Mouse (Mus musculus): ENCODE data around the gene Tmem9b.

Gene Tmem9b

DNA sequence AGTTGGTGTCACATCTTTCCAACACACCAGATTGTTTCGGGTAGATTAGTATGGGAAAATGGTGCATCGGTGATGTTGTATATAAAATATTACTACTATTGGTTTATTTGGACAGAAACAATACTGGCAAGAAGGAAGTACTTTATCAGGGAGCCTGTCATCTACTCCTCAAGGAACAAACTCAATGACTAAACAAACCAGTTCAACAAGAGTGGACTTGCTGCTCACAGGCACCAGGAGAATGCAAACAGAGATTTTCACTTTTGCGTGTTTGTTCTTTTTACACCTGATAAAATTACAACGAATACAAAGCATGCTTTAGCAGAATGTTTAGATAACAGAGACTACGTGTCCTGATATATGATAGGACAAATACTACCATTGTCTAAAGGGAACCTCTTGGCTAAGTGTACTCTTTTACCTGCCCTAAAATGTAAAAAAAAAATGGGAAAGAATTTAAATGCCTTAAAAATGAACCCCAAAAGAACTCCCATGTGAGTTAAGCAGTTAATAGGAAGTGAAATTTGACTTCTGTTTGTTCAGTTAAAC lies 12.8 kb downstream of the Tmem9b start:
- DNase-seq (ENCODE audit: low spot score), result no peak

DNA sequence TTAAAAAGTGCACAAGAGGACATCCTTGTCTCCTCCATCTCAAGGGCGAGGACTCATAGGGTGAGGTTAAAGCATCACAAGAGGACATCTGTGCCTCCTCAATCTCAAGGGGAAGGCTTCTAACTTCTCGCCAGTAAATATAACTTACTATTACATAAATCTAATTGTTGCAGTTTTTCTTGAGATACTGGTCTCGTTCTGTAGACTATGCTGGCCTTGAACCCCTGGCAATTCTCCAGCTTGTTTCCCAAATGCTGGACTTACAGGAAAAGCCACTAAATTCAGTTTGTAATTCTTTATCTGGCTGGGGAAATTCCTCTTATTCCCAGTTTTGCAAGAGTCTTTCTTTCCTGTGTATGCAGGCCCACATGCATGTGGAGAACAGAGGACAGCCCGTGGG lies 17.9 kb downstream of the Tmem9b start:
- no peak for DNase-seq (ENCODE audit: low spot score)

DNA sequence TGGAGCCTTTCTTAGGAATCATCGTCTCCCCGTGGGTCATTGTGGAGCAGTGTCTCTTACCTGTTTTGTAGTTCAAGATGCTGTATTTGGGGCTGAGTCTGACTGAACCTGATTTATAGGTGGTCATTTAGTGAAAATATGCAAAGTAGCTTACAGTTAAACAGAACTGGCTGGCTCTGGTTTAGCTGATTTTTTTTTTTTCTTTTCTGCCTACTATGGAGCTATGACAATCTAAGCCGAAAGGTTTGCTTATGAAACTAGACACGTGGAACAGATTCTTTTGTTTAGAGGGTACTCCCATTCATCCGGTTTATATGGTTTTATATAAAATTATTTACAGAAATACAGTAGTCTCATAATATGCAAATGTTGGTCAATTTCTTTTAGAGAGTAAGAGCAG lies 21.0 kb downstream of the Tmem9b start, which contains the start of gene Ascl3:
TSS of gene Ascl3 (minus strand) at position 101 of the 400 bp plus-strand sequence.
- no peak for DNase-seq (ENCODE audit: low spot score)

DNA sequence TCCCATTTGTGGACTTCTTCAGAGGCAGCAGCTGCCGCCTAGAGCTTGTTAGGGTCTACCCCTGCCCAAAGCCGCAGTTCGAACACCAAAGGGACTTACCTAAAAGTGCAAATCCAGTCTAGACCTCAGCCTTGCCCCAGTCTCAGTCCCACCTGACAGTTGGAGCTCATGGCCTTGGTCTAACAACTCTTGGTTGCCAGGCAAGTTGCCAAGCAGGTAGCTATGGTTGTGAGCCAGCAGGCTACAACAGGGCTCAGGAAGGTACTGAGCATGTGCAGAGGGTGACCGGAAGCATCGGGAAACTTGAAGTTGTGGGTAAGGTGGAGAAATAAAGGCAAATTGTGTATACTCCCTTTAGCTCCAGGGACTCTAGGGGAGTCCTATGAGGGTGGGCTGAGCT lies 29.0 kb downstream of the Tmem9b start, which contains the start of gene BC051019:
TSS of gene BC051019 (minus strand) at position 154 of the 400 bp plus-strand sequence.
- DNase-seq (ENCODE audit: low spot score), result no peak

DNA sequence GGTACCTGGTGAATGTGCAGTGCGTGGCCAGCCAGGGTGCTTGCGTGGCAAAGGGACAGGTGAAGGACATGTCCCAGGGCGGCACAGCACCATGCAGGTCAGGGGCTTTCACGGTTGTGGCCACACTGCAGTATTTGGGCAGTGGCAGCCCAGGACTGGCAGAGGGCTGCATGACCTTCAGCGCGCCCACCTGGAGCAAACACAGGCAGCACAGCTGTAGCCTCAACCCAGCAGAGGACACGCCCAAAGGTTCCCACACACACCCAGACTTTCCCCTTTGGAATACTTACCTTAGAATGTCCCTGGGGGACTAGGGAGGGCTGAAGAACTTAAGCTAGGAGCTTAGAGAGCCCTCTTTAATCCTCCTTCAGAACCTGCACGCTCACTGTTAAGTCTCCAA lies 29.6 kb downstream of the Tmem9b start:
- DNase-seq (ENCODE audit: low spot score), result no peak

DNA sequence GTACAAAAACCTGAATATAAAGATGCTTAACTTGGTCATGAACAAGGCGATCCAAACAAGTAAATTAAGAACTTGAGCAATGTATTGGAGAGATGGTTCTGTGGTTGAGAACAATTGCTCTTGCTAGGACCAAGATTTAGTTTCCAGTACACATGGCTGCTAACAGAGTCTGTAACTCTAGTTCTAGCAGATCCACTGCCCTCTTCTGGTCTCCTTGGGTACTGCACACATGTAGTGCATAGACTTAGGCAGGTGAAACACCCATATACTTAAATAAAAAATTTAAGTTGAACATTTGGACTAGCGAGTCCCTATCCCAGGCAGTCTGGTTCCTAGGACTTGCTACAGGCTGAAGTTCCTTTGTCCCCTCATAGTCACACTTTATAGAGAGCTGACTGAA lies 30.1 kb downstream of the Tmem9b start:
- peak; percentile 43 for DNase-seq (ENCODE audit: low spot score)

DNA sequence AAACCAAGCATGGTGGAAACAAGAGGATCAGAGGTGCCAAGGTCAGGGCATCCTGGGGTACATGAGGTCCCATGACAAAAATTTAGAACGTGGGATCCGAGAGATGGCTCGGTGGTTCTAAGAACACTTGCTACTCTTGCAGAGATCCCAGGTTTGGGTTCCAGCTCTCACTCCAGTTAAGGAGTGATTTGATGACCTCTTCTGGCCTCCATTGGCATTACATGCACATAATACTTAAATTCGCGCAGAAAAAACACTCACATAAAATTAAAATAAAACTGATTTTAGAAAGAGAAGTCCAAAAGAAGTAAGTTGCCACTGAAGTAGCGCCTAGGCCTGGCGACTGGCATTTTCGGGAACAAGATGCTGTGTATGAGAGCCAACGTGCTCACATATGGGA lies 33.4 kb downstream of the Tmem9b start:
- DNase-seq (ENCODE audit: low spot score), result no peak

DNA sequence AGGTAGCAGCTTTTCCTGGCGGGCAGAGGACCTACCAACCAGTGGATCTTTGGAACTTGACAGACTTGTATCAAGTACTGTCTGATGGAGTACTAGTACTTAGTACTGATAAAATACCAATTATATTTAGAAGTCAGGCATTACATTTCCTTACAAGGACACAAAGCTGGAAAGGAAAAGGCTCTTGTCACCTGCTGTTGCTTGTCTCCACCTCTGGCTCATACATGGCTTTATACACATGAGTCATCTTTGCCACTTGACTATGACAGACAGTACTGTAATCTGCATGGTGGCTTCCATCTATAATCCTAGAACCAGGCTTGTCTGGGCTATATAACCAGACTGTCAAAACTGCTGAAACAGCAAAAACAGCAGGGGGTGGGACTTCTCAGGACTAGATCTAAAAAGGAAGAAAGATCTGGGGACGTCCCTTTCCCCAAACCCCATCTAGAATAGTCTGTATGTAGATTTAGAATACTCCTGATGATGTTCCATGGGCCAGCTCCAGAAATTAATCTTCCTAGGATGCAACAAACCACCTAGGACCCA lies 39.2 kb downstream of the Tmem9b start:
- no peak for DNase-seq (ENCODE audit: low spot score)

DNA sequence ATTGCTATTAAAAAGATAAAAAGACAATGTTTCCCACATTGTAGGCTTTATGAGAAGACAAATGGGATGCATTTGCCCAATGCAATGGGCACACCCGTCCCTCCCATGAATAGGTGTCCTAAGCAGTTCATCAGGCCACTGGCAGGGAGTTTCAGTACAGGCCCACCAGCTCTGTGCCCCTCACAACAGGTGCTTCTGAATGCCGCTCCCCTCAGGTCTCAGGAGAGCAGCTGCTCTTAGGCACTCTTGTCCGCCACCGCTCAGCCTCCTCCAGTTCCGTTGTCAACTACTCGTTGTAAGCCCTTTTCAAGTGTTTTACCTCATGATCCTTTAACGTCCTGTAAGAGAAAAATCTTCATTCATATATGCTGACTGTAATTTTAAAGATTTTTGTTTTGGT lies 40.5 kb downstream of the Tmem9b start:
- no peak for DNase-seq (ENCODE audit: low spot score)

DNA sequence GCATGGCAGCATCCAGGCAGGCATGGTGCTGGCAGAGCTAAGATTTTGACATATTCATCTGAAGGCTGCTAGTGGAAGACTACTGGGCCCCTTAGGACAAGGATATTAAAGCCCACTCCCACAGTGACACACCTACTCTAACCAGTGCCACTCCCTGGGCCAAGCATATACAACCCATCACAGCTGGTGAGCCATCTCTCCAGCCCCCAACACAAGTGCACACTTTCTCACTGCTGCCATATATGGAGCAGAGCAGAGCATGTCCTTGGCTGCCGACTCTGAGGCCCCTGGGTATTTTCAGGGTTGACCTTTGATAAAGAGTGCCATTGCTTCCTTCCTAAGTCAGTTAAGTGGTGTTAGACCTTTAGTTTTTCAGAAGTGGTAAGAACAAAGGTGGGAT lies 42.6 kb downstream of the Tmem9b start:
- no peak for DNase-seq (ENCODE audit: low spot score)

DNA sequence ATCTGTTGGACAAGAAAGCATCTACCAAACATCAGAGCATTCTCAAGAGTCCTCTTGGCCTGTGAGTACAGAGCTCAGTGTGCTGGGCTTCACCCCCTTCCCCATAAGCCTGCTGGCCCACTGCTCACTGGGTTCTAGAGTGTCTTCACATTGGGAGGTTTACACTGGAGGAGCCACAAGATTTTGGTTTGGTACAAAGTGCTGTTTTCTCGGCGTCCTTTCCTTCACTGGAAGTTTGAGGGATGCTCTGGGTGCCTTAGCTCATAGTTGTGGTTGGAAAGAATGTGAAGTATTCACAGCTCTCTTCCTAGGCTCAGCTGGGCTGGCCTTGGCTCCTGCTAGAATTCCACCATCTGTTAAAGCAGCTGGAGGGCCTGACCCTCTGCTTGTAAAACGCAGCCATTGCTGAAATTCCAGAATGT lies 43.7 kb downstream of the Tmem9b start:
- DNase-seq (ENCODE audit: low spot score), result peak; percentile 38

DNA sequence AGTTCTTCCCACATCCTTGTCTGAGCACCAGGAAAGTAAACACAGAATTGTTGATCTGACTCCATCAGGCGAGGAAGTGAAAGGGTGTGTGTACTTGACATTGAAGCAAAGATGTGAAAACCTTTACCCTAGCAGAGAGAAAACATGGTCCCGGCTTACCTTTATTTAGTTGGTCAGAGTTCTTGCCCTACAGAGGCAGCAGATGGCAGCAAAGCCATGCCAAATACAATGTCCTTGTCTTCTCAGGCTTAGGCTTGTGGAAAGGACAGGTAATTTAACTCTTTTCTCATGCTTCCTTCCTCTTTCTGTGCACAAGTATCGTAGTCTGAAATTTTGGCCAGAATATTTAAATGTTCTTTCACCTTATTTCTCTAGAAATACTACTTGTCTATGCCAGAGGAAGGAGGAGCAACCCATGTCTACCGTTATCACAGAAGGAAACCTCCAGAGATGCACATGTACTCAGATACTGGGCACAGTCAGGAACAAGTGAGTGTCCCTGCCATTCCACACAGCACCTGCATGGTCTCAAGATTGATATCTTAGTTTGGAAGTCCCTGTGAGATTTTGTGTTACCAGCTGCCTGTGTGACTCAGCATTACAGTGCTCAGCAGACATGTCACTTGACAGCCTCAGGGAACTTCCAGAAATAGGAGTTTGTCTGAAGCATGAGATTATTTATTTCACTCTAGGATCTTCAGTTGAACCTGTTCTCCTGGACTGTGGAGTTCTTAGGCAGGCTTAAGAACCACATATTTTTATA lies 45.5 kb downstream of the Tmem9b start:
- no peak for DNase-seq (ENCODE audit: low spot score)

DNA sequence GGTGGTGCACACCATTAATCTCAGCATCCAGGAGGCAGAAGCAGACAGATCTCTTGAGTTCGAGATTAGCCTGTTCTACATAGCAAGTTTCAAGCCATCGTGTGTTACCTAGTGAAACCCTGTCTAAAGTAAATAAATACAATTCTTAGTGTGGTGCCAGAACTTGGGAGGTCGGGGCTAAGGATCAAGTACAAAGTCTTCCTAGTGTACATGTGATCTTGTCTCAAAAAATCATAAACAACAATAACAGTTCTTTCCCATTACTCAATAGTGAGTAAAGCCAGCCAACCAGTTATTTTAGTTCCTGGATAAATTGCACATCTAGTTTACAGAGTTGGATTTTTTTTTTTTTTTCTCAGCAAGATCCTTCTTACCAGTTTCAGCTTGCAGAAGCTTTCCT lies 48.2 kb downstream of the Tmem9b start:
- no peak for DNase-seq (ENCODE audit: low spot score)

DNA sequence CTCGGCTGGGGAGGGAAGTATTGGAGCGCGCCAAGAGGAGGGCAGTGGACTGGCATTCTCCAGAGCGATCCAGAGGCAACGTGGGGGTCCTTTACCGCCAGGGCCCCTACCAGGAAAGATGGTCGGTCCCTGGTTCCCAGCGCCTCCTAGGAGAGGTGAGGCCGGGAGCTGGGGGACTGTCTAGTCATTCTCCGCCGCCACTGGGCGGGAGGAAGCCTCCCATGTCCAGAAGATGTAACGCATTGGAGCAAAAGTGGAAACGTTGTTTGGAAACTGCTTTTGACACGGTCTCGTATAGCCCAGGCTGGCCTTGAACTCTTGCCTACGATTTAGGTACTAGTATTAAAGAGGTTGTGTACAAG lies 48.7 kb downstream of the Tmem9b start:
- DNase-seq (ENCODE audit: low spot score), result no peak

DNA sequence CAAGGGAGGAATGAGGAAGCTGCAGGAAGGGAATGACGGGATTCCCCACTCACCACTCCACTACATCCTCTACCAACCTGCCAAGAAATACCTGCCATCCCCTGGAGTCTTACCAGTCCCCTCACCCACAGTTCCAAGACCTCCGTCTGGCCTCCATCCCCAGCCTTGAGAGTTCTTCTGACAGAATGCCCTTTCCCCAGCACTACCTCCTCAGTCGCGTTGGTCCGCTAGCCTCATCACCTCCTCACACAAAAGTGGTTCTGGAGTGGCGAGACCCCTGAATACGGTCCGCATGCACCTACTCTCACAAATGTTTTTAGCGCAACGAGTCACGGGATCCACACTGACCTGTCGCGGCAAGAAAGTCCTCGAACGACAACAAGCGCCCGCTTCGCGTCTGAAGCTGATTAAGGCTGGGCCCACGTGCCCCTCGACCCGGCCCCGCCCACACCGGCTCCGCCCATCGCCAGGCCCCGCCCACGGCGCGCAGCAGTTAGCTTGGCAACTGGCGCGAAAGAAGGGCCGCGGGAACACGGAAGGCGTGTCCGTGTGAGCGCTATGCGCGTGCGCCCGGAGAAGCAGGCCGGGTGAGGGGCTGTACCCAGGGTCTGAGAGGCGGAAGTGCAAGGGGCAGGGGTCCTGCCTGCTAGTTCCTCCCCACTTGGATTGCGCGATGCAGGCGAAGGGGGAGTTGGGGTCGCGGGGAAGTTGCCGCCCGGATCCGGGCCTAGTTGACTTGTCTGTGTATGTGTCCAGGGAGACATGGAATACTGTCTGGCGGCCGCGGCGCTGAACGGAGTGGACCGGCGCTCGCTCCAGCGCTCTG lies 49.3 kb downstream of the Tmem9b start, which contains the start of the genes St5 and Akip1:
TSS of gene St5 (minus strand) at position 416 of the 826 bp plus-strand sequence.
TSS of gene Akip1 (plus strand) at position 501 of the 826 bp plus-strand sequence.
- peak; percentile 98 for DNase-seq (ENCODE audit: low spot score)

DNA sequence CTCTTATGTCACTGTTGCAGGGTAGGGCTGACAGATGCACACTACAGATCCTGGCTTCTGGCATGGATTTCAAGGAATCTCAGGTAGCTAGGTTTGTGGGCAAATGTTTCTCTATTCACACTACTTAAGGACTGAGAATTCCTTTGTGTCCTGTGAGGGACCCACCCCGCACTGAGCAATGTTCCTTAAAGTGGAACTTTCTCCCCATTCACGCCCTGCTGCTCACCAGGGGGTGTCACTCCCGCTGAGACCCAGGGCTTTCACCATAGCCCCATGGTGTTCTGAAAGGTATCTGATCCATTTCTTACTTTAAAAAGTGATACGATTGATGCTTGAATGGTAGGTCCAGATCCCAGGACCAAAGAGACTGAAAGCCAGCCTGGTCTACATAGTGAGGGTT lies 50.0 kb downstream of the Tmem9b start:
- DNase-seq (ENCODE audit: low spot score), result no peak

DNA sequence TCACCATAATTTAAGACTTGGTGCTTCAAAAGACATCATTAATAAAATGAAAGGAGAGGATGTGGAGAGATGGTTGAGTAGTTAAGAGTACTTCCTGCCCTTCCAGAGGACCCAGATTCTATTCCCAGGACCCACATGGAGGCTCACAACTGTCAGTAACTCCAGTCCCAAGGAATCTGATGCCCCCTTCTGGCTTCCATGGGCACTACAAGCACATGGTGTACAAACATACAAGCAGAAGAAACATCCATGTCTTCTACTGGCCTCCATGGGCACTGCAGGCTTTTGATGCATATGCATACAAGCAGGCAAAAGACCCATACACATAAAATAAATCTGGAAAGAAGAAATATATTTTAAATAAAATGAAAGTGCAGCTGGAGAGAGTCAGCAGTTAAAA lies 52.5 kb downstream of the Tmem9b start:
- DNase-seq (ENCODE audit: low spot score), result no peak

DNA sequence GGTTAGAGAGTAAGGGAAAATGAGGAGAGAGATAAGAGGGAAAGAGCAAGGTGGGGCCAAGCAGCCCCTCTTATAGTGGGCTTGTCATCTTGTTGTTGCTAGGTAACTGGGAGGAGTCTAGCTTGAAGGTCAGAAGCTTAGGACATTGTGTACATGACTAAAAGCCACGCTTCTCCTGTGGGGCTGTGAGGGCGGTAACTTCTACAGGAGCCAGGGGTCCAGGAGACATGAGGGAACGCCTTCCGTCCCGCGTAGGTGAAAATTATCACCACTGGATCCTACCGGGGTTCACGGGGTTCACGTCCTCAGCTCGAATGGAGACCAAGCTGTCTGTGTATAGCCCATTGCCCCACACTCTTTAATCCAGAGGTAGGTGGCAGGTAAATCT lies 57.3 kb downstream of the Tmem9b start:
- no peak for DNase-seq (ENCODE audit: low spot score)

DNA sequence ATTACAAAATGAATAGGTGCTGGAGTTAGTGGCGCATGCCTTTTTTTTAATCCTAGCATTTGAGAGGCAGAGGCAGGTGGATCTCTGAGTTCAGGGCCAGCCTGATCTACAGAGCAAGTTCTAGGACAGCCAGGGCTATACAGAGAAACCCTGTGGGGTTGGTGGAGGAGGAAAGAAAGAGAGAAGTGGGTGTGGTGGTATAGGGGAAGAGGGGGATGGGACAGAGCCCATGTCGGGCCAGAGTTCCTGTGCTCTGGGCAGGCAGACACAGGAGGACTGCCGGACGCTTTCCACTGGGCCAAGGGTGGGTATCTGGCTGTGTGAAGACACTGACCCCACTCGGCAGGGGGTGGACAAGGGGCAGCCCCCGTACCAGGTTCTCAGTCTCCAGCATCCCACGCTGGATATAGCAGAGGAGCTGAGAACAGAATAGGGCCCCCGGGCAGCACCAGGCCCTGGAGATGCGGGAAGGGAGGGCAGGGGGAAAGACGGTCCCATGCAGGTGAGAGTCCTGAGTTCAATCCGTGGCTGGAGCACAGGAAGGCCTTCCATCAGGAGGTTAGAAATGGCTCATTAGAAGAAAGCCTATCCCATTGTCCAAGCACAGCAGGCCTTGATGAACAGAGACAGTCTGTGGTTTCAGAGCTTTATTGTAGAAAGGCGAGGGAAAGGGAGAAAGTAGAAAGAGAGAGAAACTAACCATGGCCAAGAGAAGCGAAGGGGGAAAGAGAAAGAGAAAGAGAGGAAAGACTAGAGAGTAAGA lies 57.9 kb downstream of the Tmem9b start:
- no peak for DNase-seq (ENCODE audit: low spot score)

DNA sequence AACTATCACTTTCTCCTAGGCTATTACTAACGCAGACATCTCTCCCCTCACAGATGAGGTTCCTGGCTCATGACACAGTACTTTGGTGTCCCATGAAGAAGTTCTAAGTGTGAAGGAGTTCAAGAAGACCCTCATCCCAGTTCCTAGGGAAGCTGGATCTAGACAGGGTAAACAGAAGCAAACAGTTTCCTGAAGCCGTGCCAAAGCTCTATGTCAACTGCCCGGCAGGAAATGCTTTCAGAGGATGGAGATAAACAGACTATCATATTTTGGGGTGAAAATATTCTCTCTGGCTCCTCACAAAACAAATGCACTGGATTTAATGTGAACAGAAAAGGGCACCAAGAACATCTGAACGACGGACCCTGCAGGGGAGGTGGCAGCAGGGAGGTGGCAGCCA lies 61.7 kb downstream of the Tmem9b start:
- DNase-seq (ENCODE audit: low spot score), result no peak

DNA sequence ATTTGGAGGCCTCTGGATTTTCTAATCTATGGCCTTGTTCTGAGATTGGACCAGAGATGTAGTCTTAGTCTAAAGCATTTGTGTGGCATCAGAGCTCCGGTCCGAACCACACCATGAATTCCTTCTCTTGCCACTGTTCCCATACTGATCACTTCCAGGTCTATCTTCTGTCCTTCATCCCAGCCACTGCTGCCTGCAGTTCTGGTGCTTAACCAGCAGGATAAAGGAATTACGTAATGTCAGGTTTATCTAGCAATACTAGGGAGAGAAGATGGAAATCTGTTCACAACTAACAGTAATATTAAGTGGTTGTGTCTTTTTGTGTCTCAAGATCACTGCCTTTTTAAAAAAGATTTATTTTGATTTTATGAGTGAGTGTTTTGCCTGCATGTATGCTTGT lies 62.6 kb downstream of the Tmem9b start:
- no peak for DNase-seq (ENCODE audit: low spot score)

DNA sequence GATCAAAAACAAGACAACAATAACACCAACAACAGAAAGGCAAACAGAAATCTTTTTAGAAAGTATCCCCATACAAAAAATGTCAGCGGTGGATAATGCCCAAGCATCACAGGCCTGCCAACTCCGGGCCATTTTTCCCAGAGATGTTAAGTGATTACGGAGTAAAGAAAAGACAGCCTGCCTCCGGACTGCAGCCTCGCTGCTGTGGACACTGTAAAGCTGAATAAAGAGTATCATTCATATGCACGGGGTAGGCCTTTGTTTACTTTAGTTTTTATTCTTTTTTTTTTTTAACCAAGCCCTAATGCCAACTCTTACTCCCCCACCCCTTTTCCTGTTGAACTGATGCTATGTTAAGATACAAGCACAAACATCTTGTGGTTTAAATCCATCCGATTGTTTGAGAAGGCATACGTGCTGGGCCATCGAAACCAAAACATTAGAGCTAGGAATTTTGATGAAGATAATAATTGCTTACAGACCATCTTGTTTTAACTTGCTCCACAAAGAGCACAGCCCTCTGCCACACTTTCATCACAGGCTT lies 66.0 kb downstream of the Tmem9b start:
- DNase-seq (ENCODE audit: low spot score), result no peak
